7 mouse cellular contexts compared by ENCODE assay signal in genomic region chr14:20661661-20662331, GRCm38 (mm10). TPM values are rescaled to one million over a fixed set of nuclear protein-coding genes. Genes with fewer than 3 reads are reported as not detected.
DNase-seq lines count a peak whose midpoint lies in the region; TF ChIP-seq lines count a peak whose summit lies in the region.

No protein-coding gene starts in this region.

- no peak overlapping the region for H3K27ac ChIP-seq in cortical plate, adult 2 months (ENCODE audit: insufficient read depth, low read length)
- peak overlapping the region; percentile 89 for H3K27ac ChIP-seq in hindbrain, embryonic 10.5 days

- no peak for TF ChIP-seq CTCF in cortical plate, adult 2 months (IDR thresholded peaks at IDR 0.05; ENCODE audit: extremely low read depth, insufficient read depth, low read length)

- no peaks in the 10 kb centered on the region for H3K9me3 ChIP-seq in hindbrain, embryonic 10.5 days

- H3K4me3 ChIP-seq in cortical plate, adult 2 months (ENCODE audit: insufficient read depth, low read length), result peak overlapping the region; percentile 41
- H3K4me3 ChIP-seq in hindbrain, embryonic 10.5 days, result peak overlapping the region; percentile 76

- H3K27me3 ChIP-seq in hindbrain, embryonic 10.5 days (ENCODE audit: insufficient read depth, poor library complexity, severe bottlenecking), result peaks cover 40% of the 10 kb centered on the region

- H3K36me3 ChIP-seq in hindbrain, embryonic 10.5 days, result no peaks in the 10 kb centered on the region

- no peaks in the 10 kb centered on the region for H3K4me1 ChIP-seq in cortical plate, adult 2 months (ENCODE audit: control insufficient read depth, insufficient read depth, low read length)
- peaks cover 29% of the 10 kb centered on the region for H3K4me1 ChIP-seq in hindbrain, embryonic 10.5 days (replicated peaks)

- TF ChIP-seq POLR2A in cortical plate, adult 2 months (IDR thresholded peaks at IDR 0.05; ENCODE audit: extremely low read depth, insufficient read depth, low read length), result no peak

- WGBS in hindbrain, embryonic 10.5 days, result 8% methylated on average over 19 of the region's 19 CpGs

- peak; percentile 42 for DNase-seq in retina, embryonic 14.5 days (ENCODE audit: low spot score)
- DNase-seq in retina, postnatal 1 day, result no peak
- peak; percentile 45 for DNase-seq in hindbrain, embryonic 10.5 days (ENCODE audit: low spot score)
- DNase-seq in liver, result peak; percentile 6
- peak; percentile 34 for DNase-seq in right cerebral cortex, postnatal 4 days
- no peak for DNase-seq in B cell, adult 2 months

RNA-seq across cellular contexts. Expression of gene Myoz1, which starts 5.5 kb away (rescaled TPM):
- not detected in 2 replicates for polyA plus RNA-seq in cortical plate, adult 2 months (2012; rRNA removed)
- polyA plus RNA-seq in hindbrain, embryonic 10.5 days (2016; fragmentation: Nextera tagmentation; extraction: Ambion mirVana), result 0.27 and 0.51 TPM in 2 replicates

RNA-seq across cellular contexts. Expression of gene Synpo2l, which starts 6.4 kb away (rescaled TPM):
- polyA plus RNA-seq in cortical plate, adult 2 months (2012; rRNA removed), result 0.11 and 0.19 TPM in 2 replicates
- polyA plus RNA-seq in hindbrain, embryonic 10.5 days (2016; fragmentation: Nextera tagmentation; extraction: Ambion mirVana), result 0.21 and 0.46 TPM in 2 replicates

RNA-seq across cellular contexts. Expression of gene Sec24c, which starts 12.3 kb away (rescaled TPM):
- polyA plus RNA-seq in cortical plate, adult 2 months (2012; rRNA removed), result 77.2 and 79.3 TPM in 2 replicates
- polyA plus RNA-seq in hindbrain, embryonic 10.5 days (2016; fragmentation: Nextera tagmentation; extraction: Ambion mirVana), result 111 and 112 TPM in 2 replicates

RNA-seq across cellular contexts. Expression of gene Usp54, which starts 20.9 kb away (rescaled TPM):
- 47.8 and 49.8 TPM in 2 replicates for polyA plus RNA-seq in cortical plate, adult 2 months (2012; rRNA removed)
- polyA plus RNA-seq in hindbrain, embryonic 10.5 days (2016; fragmentation: Nextera tagmentation; extraction: Ambion mirVana), result 12.7 and 14.0 TPM in 2 replicates

RNA-seq across cellular contexts. Expression of gene Fut11, which starts 33.0 kb away (rescaled TPM):
- 14.9 and 16.3 TPM in 2 replicates for polyA plus RNA-seq in cortical plate, adult 2 months (2012; rRNA removed)
- 20.1 and 20.7 TPM in 2 replicates for polyA plus RNA-seq in hindbrain, embryonic 10.5 days (2016; fragmentation: Nextera tagmentation; extraction: Ambion mirVana)

Comparison
In these comparisons a context has a peak if more than half of its experiments do, and no peak if none do; other contexts are left out.
1. DNase-seq: peak in retina, embryonic 14.5 days (single experiment), hindbrain, embryonic 10.5 days (single experiment), liver (single experiment) and right cerebral cortex, postnatal 4 days (single experiment); none in retina, postnatal 1 day (single experiment) and B cell, adult 2 months (0 of 2).